Comparison of ENCODE assay signal across 7 mouse cellular contexts in genomic region chr7:140063092-140063491, GRCm38 (mm10). TPM values are rescaled to one million over a fixed set of nuclear protein-coding genes. Genes with fewer than 3 reads are reported as not detected.
A peak's percentile ranks its signal among the peaks of the same experiment; 100 is the strongest.
DNase-seq lines count a peak whose midpoint lies in the region; ATAC-seq and TF ChIP-seq lines count a peak whose summit lies in the region.

No protein-coding gene starts in this region.

- H3K79me2 ChIP-seq in C2C12 (ENCODE audit: control insufficient read depth, insufficient read depth), result no peaks in the 10 kb centered on the region

- H3K27ac ChIP-seq in bone marrow, adult 2 months (ENCODE audit: control insufficient read depth, insufficient read depth, low read depth, low read length, poor library complexity), result no peak overlapping the region
- no peak overlapping the region for H3K27ac ChIP-seq in embryonic facial prominence, embryonic 14.5 days (replicated peaks; ENCODE audit: low read depth, low read length)
- H3K27ac ChIP-seq in lung, postnatal 0 days (ENCODE audit: low read length), result no peak overlapping the region
- no peak overlapping the region for H3K27ac ChIP-seq in small intestine, adult 2 months (ENCODE audit: insufficient read depth, low read depth, low read length)

- no peak for TF ChIP-seq POLR2A in bone marrow, adult 2 months (IDR thresholded peaks at IDR 0.05; ENCODE audit: borderline replicate concordance, control insufficient read depth, low read depth, low read length)
- no peak for TF ChIP-seq POLR2A in small intestine, adult 2 months (IDR thresholded peaks at IDR 0.05; ENCODE audit: low read depth, low read length)

- no peak for ATAC-seq in embryonic facial prominence, embryonic 14.5 days (ENCODE audit: low read depth)
- no peak for ATAC-seq in lung, postnatal 0 days

- no peak overlapping the region for H3ac ChIP-seq in C2C12 (ENCODE audit: control insufficient read depth, insufficient read length, low read depth)

- WGBS in bone marrow, adult 2 months, result 17% methylated on average over 7 of the region's 7 CpGs
- WGBS in embryonic facial prominence, embryonic 14.5 days, result 22% methylated on average over 7 of the region's 7 CpGs
- WGBS in lung, postnatal 0 days, result 19% methylated on average over 7 of the region's 7 CpGs
- 22% methylated on average over 7 of the region's 7 CpGs for WGBS in small intestine, adult 2 months

- TF ChIP-seq CTCF in C2C12 (IDR thresholded peaks at IDR 0.05; ENCODE audit: control insufficient read depth, insufficient read depth, insufficient read length), result peak; percentile 64
- TF ChIP-seq CTCF in bone marrow, adult 2 months (IDR thresholded peaks at IDR 0.05; ENCODE audit: control insufficient read depth, insufficient read depth, low read length), result peak; percentile 75
- peak; percentile 84 for TF ChIP-seq CTCF in lung, postnatal 0 days (IDR thresholded peaks at IDR 0.05)
- peak; percentile 55; the same call in 1 of the 2 replicates for TF ChIP-seq CTCF in small intestine, adult 2 months (IDR thresholded peaks at IDR 0.05; ENCODE audit: extremely low read depth, insufficient read length, insufficient replicate concordance, low read depth, low read length)

- no peak for TF ChIP-seq EP300 in lung, postnatal 0 days (IDR thresholded peaks at IDR 0.05)

- H3K9ac ChIP-seq in embryonic facial prominence, embryonic 14.5 days (ENCODE audit: low read depth, low read length), result no peak overlapping the region
- H3K9ac ChIP-seq in lung, postnatal 0 days (replicated peaks; ENCODE audit: low read depth), result no peak overlapping the region

- no peak overlapping the region for H3K4me3 ChIP-seq in C2C12 (ENCODE audit: insufficient read depth, poor library complexity, severe bottlenecking)
- no peak overlapping the region for H3K4me3 ChIP-seq in bone marrow, adult 2 months (replicated peaks; ENCODE audit: control insufficient read depth, low read depth, low read length)
- no peak overlapping the region for H3K4me3 ChIP-seq in embryonic facial prominence, embryonic 14.5 days (ENCODE audit: low read depth, low read length)
- H3K4me3 ChIP-seq in lung, postnatal 0 days (ENCODE audit: low read depth, low read length), result no peak overlapping the region
- H3K4me3 ChIP-seq in small intestine, adult 2 months (ENCODE audit: low read depth, low read length), result no peak overlapping the region

- no peaks in the 10 kb centered on the region for H3K79me3 ChIP-seq in C2C12 (ENCODE audit: low read depth)

- peaks cover 19% of the 10 kb centered on the region for H3K27me3 ChIP-seq in C2C12 (ENCODE audit: control insufficient read depth, insufficient read depth, insufficient read length)
- peaks cover 55% of the 10 kb centered on the region for H3K27me3 ChIP-seq in embryonic facial prominence, embryonic 14.5 days (replicated peaks; ENCODE audit: control insufficient read depth, insufficient read depth, low read length)
- H3K27me3 ChIP-seq in lung, postnatal 0 days (replicated peaks; ENCODE audit: insufficient read depth, low read length), result peaks cover 50% of the 10 kb centered on the region
- peaks cover 22% of the 10 kb centered on the region for H3K27me3 ChIP-seq in small intestine, adult 2 months (ENCODE audit: control insufficient read depth, insufficient read depth, low read length)

- no peaks in the 10 kb centered on the region for H3K4me1 ChIP-seq in bone marrow, adult 2 months (ENCODE audit: control insufficient read depth, insufficient read depth, low read length)
- H3K4me1 ChIP-seq in embryonic facial prominence, embryonic 14.5 days (ENCODE audit: control insufficient read depth, insufficient read depth, low read length), result peaks cover 14% of the 10 kb centered on the region; the same call in 1 of the 2 replicates
- 0 out of 2 replicates have a peak, but pooled peaks cover 6% of the 10 kb centered on the region for H3K4me1 ChIP-seq in lung, postnatal 0 days (ENCODE audit: insufficient read depth, low read depth, low read length)
- H3K4me1 ChIP-seq in small intestine, adult 2 months (ENCODE audit: control insufficient read depth, insufficient read depth, insufficient read length, low read length), result peaks cover 12% of the 10 kb centered on the region

- DNase-seq in 416B (ENCODE audit: low read depth), result peak; percentile 81
- DNase-seq in embryonic facial prominence, embryonic 14.5 days (ENCODE audit: low spot score), result peak; percentile 70
- peak; percentile 63 to 84 for DNase-seq in kidney, postnatal 25 days
- peak; percentile 70 for DNase-seq in lung, postnatal 0 days (ENCODE audit: low spot score)

- H3K4me2 ChIP-seq in embryonic facial prominence, embryonic 14.5 days (ENCODE audit: low read depth, low read length), result no peak overlapping the region
- no peak overlapping the region for H3K4me2 ChIP-seq in lung, postnatal 0 days (replicated peaks; ENCODE audit: low read depth, low read length)

- H3K36me3 ChIP-seq in C2C12 (ENCODE audit: control insufficient read depth, insufficient read depth), result no peaks in the 10 kb centered on the region
- H3K36me3 ChIP-seq in embryonic facial prominence, embryonic 14.5 days (ENCODE audit: control insufficient read depth, insufficient read depth, low read length), result no peaks in the 10 kb centered on the region
- H3K36me3 ChIP-seq in lung, postnatal 0 days (ENCODE audit: insufficient read depth, low read length), result no peaks in the 10 kb centered on the region
- no peaks in the 10 kb centered on the region for H3K36me3 ChIP-seq in small intestine, adult 2 months (ENCODE audit: control insufficient read depth, insufficient read depth, low read length)

- H3K9me3 ChIP-seq in embryonic facial prominence, embryonic 14.5 days (ENCODE audit: control insufficient read depth, low read length), result no peaks in the 10 kb centered on the region
- no peaks in the 10 kb centered on the region for H3K9me3 ChIP-seq in lung, postnatal 0 days (ENCODE audit: low read length)

TF ChIP-seq in C2C12, 6 proteins besides CTCF, POLR2A, EP300 and RAD21:
- TF ChIP-seq MYOD1 (IDR thresholded peaks at IDR 0.05; ENCODE audit: control insufficient read depth, insufficient read length, low read depth) (no peak), MYOG (IDR thresholded peaks at IDR 0.05; ENCODE audit: control insufficient read depth, extremely low read depth, insufficient read length) (no peak), FOSL1 (IDR thresholded peaks at IDR 0.05; ENCODE audit: insufficient read depth, low read length, poor library complexity, severe bottlenecking) (no peak), MAX (IDR thresholded peaks at IDR 0.05) (no peak), CEBPB (IDR thresholded peaks at IDR 0.05; ENCODE audit: low read depth) (no peak), USF1 (IDR thresholded peaks at IDR 0.05; ENCODE audit: low read depth) (no peak)

RNA-seq across cellular contexts. Expression of gene Msx3, which starts 14.2 kb away (rescaled TPM):
- 0.01 TPM for polyA plus RNA-seq in C2C12 (2012; fragmentation: generic; extraction: Trizol)
- polyA plus RNA-seq in bone marrow, adult 2 months (2011; ENCODE audit: insufficient read depth, insufficient read length, low replicate concordance, missing spikeins), result not detected in 2 replicates
- not detected in 2 replicates for polyA plus RNA-seq in embryonic facial prominence, embryonic 14.5 days (2014; fragmentation: Nextera tagmentation; extraction: Ambion mirVana)
- polyA plus RNA-seq in lung, postnatal 0 days (2015; fragmentation: Nextera tagmentation; extraction: Ambion mirVana), result not detected in 2 replicates
- polyA plus RNA-seq in small intestine, adult 2 months (2012; rRNA removed), result 0.10 TPM in 1 of 2 replicates, not detected in the other

RNA-seq across cellular contexts. Expression of gene Caly, which starts 19.3 kb away (rescaled TPM):
- polyA plus RNA-seq in C2C12 (2012; fragmentation: generic; extraction: Trizol), result not detected
- not detected in 2 replicates for polyA plus RNA-seq in bone marrow, adult 2 months (2011; ENCODE audit: insufficient read depth, insufficient read length, low replicate concordance, missing spikeins)
- 3.4 and 3.6 TPM in 2 replicates for polyA plus RNA-seq in embryonic facial prominence, embryonic 14.5 days (2014; fragmentation: Nextera tagmentation; extraction: Ambion mirVana)
- 0.29 TPM in 2 replicates for polyA plus RNA-seq in lung, postnatal 0 days (2015; fragmentation: Nextera tagmentation; extraction: Ambion mirVana)
- polyA plus RNA-seq in small intestine, adult 2 months (2012; rRNA removed), result 1.0 and 1.4 TPM in 2 replicates

RNA-seq across cellular contexts. Expression of gene Tubgcp2, which starts 26.6 kb away (rescaled TPM):
- polyA plus RNA-seq in C2C12 (2012; fragmentation: generic; extraction: Trizol), result 31.7 TPM
- 16.7 and 17.5 TPM in 2 replicates for polyA plus RNA-seq in bone marrow, adult 2 months (2011; ENCODE audit: insufficient read depth, insufficient read length, low replicate concordance, missing spikeins)
- polyA plus RNA-seq in embryonic facial prominence, embryonic 14.5 days (2014; fragmentation: Nextera tagmentation; extraction: Ambion mirVana), result 46.2 and 58.5 TPM in 2 replicates
- polyA plus RNA-seq in lung, postnatal 0 days (2015; fragmentation: Nextera tagmentation; extraction: Ambion mirVana), result 20.8 and 22.4 TPM in 2 replicates
- 5.1 and 9.1 TPM in 2 replicates for polyA plus RNA-seq in small intestine, adult 2 months (2012; rRNA removed)

RNA-seq across cellular contexts. Expression of gene Zfp511, which starts 26.9 kb away (rescaled TPM):
- 55.8 TPM for polyA plus RNA-seq in C2C12 (2012; fragmentation: generic; extraction: Trizol)
- polyA plus RNA-seq in bone marrow, adult 2 months (2011; ENCODE audit: insufficient read depth, insufficient read length, low replicate concordance, missing spikeins), result 10.4 and 27.2 TPM in 2 replicates
- polyA plus RNA-seq in embryonic facial prominence, embryonic 14.5 days (2014; fragmentation: Nextera tagmentation; extraction: Ambion mirVana), result 31.1 and 31.4 TPM in 2 replicates
- 21.5 and 23.0 TPM in 2 replicates for polyA plus RNA-seq in lung, postnatal 0 days (2015; fragmentation: Nextera tagmentation; extraction: Ambion mirVana)
- polyA plus RNA-seq in small intestine, adult 2 months (2012; rRNA removed), result 54.9 and 68.9 TPM in 2 replicates

RNA-seq across cellular contexts. Expression of gene Prap1, which starts 30.1 kb away (rescaled TPM):
- not detected for polyA plus RNA-seq in C2C12 (2012; fragmentation: generic; extraction: Trizol)
- not detected in 2 replicates for polyA plus RNA-seq in bone marrow, adult 2 months (2011; ENCODE audit: insufficient read depth, insufficient read length, low replicate concordance, missing spikeins)
- polyA plus RNA-seq in embryonic facial prominence, embryonic 14.5 days (2014; fragmentation: Nextera tagmentation; extraction: Ambion mirVana), result 0.60 TPM in 1 of 2 replicates, not detected in the other
- not detected in 2 replicates for polyA plus RNA-seq in lung, postnatal 0 days (2015; fragmentation: Nextera tagmentation; extraction: Ambion mirVana)
- 3,061 and 5,933 TPM in 2 replicates for polyA plus RNA-seq in small intestine, adult 2 months (2012; rRNA removed)
